Mouse (Mus musculus) skeletal muscle tissue, postnatal 0 days (tissue): ENCODE results near the gene Gm436. TPM values are rescaled to one million over a fixed set of nuclear protein-coding genes. Genes with fewer than 3 reads are reported as not detected.

ENCODE experiments used
- polyA plus RNA-seq: library from polyadenylated mRNA; unstranded; fragments of >200 nt; fragmentation: Nextera tagmentation; extraction: Ambion mirVana; gene quantifications from 2 replicates; pipeline ENCODE4 v1.2.1, GENCODE M21; 2015

Gm436 gene
- not detected in 2 replicates for polyA plus RNA-seq

GRCm38 (mm10) chr4:144686268-144686667 is at the start of gene Gm436:
Gene Gm436 (minus strand): TSS chr4:144686368.

DNA sequence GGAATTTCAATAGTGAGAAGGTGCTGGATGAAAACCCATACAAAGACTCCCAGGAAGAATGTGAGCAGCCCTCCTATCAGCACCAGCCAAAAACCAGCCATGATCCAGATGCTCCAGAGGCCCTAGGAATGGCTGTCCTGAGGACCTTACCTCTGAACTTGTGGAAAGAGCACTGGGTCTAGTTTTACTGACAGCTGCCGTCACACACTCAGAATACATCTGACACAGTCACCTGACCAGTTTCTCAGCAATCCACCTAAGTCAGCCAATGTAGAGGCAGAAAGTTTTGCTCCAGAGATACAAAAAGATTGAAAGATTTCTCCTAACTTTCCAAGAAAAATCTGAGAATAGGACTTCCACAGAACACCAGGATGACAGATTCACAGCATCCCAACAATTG is 35.1 kb upstream of the Gm436 start, which contains the start of gene Gm13178:
Gm13178 (minus strand) TSS at position 101 of the 400 bp plus-strand sequence.

Other genes starting within 250 kb of the Gm436 start
- not detected in 2 replicates for gene 1700012P22Rik, start 247.6 kb downstream of the Gm436 start, polyA plus RNA-seq
- gene Gm9944, start 233.1 kb downstream of the Gm436 start, polyA plus RNA-seq, result not detected in 2 replicates
- gene Aadacl3, start 222.6 kb downstream of the Gm436 start, polyA plus RNA-seq, result not detected in 2 replicates
- not detected in 2 replicates for gene 9430007A20Rik, start 166.5 kb downstream of the Gm436 start, polyA plus RNA-seq
- not detected in 2 replicates for gene Gm13124, start 121.2 kb downstream of the Gm436 start, polyA plus RNA-seq
- gene Aadacl4, start 72.7 kb downstream of the Gm436 start, polyA plus RNA-seq, result not detected in 2 replicates
- 0.11 TPM in 1 of 2 replicates, not detected in the other for gene Gm13178, start 35.0 kb upstream of the Gm436 start, polyA plus RNA-seq
- gene Gm438, start 100.2 kb upstream of the Gm436 start, polyA plus RNA-seq, result not detected in 2 replicates
- 76.0 and 85.2 TPM in 2 replicates for gene Dhrs3, start 206.5 kb upstream of the Gm436 start, polyA plus RNA-seq